Mouse (Mus musculus) hindbrain, postnatal 0 days (tissue): ENCODE measurements around the gene Rarb. TPM values are rescaled to one million over a fixed set of nuclear protein-coding genes. Genes with fewer than 3 reads are reported as not detected.

ENCODE experiments used
- ATAC-seq: fragments of 200-750 bp; cut with Nextera tagmentation; 2 replicates; pipeline ENCODE4 v1.8.0; 2017; ENCODE audit warnings: mild to moderate bottlenecking, moderate TSS enrichment, moderate library complexity
- DNase-seq: peaks from one replicate; pipeline ENCODE4 v3.0.0-alpha.2; 2015; ENCODE audit warnings: low spot score
- H3K27ac ChIP-seq: fragments of 300-500 bp; sonication (generic); 2 replicates; pipeline ENCODE4 v1.5.1; 2014; ENCODE audit warnings: mild to moderate bottlenecking
- H3K27me3 ChIP-seq: fragments of 300-500 bp; sonication (generic); 2 replicates; pipeline ENCODE4 v1.6.1; 2014; ENCODE audit warnings: low read length, mixed read lengths; ENCODE audit not compliant: insufficient read depth
- H3K36me3 ChIP-seq: fragments of 300-500 bp; sonication (generic); 2 replicates; pipeline ENCODE4 v1.6.1; 2014; ENCODE audit warnings: low read length, mixed read lengths; ENCODE audit not compliant: insufficient read depth
- H3K4me1 ChIP-seq: fragments of 300-500 bp; sonication (generic); 2 replicates; pipeline ENCODE4 v1.6.1; 2014; ENCODE audit warnings: antibody characterized with exemption, low read length, mixed read lengths; ENCODE audit not compliant: insufficient read depth
- H3K4me2 ChIP-seq: fragments of 300-500 bp; sonication (generic); 2 replicates; pipeline ENCODE4 v1.6.1; 2014; ENCODE audit warnings: low read depth, mild to moderate bottlenecking, low read length, moderate library complexity, mixed read lengths
- H3K4me3 ChIP-seq: fragments of 300-500 bp; sonication (generic); 2 replicates; pipeline ENCODE4 v1.5.1; 2014; ENCODE audit warnings: low read length
- H3K9ac ChIP-seq: fragments of 300-500 bp; sonication (generic); replicated peaks from 2 replicates; pipeline ENCODE4 v1.6.1; 2014; ENCODE audit warnings: mild to moderate bottlenecking, low read length, moderate library complexity, mixed read lengths
- H3K9me3 ChIP-seq: fragments of 300-500 bp; sonication (generic); 2 replicates; pipeline ENCODE4 v1.6.1; 2016; ENCODE audit warnings: low read length, mixed read lengths
- CTCF ChIP-seq: IDR thresholded peaks from 2 replicates; pipeline ENCODE4 v1.5.1; 2016; ENCODE audit warnings: antibody characterized with exemption, control low read depth, low read depth
- WGBS: fragments of 180-500 bp; shearing (Covaris S2); extraction: QIAGEN DNeasy Blood & Tissue Kit; methylation state at CpG from one replicate; pipeline ENCODE4 v1.1.7; 2014; 5-methylcytosine and 5-hydroxymethylcytosine counted together
- polyA plus RNA-seq: library from polyadenylated mRNA; unstranded; fragments of >200 nt; fragmentation: Nextera tagmentation; extraction: Ambion mirVana; gene quantifications from 2 replicates; pipeline ENCODE4 v1.2.1, GENCODE M21; 2015
- total RNA-seq: library from RNA; depleted of rRNA; stranded (reverse); fragments of >200 nt; gene quantifications from 2 replicates; pipeline ENCODE4 v1.2.3, GENCODE M21; 2014

Gene Rarb
- total and polyA plus RNA-seq, 2 experiments from 2014 or later, result 9.6 to 13.7 TPM

DNA sequence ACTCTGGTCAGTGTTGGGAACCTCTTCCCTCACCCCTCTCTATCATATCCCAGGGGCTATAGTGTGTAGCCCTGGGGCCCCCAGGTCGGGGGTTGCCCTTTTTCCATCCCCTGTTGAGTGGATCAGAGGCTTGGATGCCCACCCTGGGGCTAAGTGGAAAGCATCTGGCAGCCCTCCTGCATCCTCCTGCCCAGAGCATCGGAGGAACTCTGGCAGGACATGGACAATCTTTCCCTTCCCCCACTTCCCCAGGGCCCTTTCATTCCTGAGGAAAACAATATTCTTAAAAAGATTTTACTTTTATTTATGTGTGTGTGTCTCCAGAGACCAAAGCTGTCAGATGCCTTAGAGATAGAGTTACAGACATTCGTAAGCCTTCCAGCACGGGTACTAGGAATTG lies 281.5 kb downstream of the Rarb start:
- no peak for TF ChIP-seq CTCF
- H3K4me3 ChIP-seq, result no peak overlapping the region
- H3K9ac ChIP-seq, result no peak overlapping the region
- no peak overlapping the region for H3K27ac ChIP-seq
- H3K36me3 ChIP-seq, result no peaks in the 10 kb centered on the region
- DNase-seq (no peak), ATAC-seq (no peak)
- no peaks in the 10 kb centered on the region for H3K27me3 ChIP-seq
- WGBS, result 55% methylated on average over 4 of the region's 4 CpGs
- no peaks in the 10 kb centered on the region for H3K9me3 ChIP-seq
- no peak overlapping the region for H3K4me2 ChIP-seq
- H3K4me1 ChIP-seq, result no peaks in the 10 kb centered on the region

DNA sequence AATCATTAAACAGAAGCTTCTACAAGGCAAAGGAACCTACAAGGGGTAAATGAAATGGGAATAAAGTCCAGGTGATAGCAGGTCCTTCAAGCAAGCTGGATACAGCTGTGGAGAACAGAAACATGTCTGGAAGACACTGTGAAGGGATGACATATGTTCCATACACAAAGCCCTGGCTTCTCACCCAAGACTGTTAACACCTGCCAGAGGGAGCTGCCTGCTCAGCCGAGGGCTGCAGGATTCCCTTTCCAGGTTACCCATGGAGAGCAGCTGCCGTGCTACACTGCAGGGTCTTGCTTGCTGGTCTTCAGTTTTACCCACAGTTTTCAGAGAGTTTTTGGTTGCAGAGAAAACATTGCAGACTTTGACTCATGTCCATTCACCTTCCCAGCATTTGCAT lies 290.3 kb downstream of the Rarb start:
- WGBS, result 60% methylated on average over 2 of the region's 2 CpGs
- Histone ChIP-seq H3K27me3 (no peaks in the 10 kb centered on the region), H3K27ac (no peak overlapping the region), H3K36me3 (no peaks in the 10 kb centered on the region), H3K4me2 (no peak overlapping the region), H3K4me1 (no peaks in the 10 kb centered on the region), H3K4me3 (no peak overlapping the region), H3K9me3 (no peaks in the 10 kb centered on the region), H3K9ac (no peak overlapping the region)
- DNase-seq (no peak), ATAC-seq (no peak)
- TF ChIP-seq CTCF, result no peak

DNA sequence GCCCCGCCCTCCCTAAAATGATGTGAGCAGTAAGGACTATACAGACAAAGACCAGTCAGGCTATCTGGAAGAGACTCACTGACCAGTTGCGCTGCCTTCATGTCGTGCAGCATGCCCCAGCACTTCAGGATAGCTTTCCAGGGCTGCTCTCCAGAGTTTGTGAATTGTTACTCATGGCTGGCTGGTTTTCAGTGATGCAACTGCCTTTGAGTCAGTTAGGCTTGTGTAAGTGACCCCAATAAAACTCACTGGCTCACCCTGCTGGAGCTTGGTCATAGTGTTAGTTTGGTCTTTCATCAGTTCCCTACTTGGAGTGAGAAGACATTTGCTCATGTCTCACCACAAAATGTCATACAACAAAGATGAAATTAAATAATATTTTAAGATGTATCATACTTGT lies 292.8 kb downstream of the Rarb start:
- Histone ChIP-seq H3K4me1 (no peaks in the 10 kb centered on the region), H3K9ac (no peak overlapping the region), H3K27me3 (no peaks in the 10 kb centered on the region), H3K4me3 (no peak overlapping the region), H3K9me3 (no peaks in the 10 kb centered on the region), H3K27ac (no peak overlapping the region), H3K4me2 (no peak overlapping the region), H3K36me3 (no peaks in the 10 kb centered on the region)
- ATAC-seq (no peak), DNase-seq (no peak)
- no peak for TF ChIP-seq CTCF
- WGBS, result 87% methylated on average over 3 of the region's 3 CpGs

DNA sequence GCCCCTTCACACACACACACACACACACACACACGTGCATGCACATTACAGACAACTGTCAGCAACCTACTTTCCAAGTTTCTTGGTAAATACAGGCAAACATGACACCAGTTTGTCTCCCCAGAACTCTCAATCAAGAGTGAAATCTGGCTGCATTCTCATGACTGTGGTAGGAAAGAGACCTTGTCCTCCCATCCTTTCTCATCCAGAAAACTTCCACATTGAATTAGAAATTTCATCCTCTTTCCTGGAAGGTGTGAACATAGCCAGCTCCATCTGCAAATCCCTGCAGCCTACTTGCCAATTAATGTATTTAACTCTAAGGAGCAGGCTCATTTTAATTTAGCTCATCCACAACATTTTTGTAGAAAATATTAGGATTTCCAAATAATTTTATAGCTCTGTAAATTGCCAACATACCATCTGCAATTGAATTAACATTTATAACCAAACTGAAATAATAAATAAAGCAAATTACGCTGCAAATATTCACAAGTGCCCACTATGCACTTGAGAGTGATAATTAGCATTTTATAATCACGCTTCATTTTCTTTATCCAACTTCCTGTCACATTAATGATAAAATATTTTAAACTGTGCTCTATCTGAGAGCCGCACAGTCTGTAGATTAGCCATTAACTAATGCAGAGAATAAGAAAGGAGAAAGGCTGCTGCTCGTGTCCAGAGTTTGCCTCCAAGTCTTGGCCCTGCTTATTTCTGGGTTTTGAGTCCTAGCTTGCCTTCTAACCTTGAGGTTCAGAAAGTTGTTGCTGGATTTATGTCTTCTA lies 293.6 kb downstream of the Rarb start:
- H3K36me3 ChIP-seq, result no peaks in the 10 kb centered on the region
- no peak overlapping the region for H3K4me2 ChIP-seq
- no peak overlapping the region for H3K9ac ChIP-seq
- H3K4me1 ChIP-seq, result no peaks in the 10 kb centered on the region
- DNase-seq (no peak), ATAC-seq (no peak)
- no peak overlapping the region for H3K27ac ChIP-seq
- H3K4me3 ChIP-seq, result no peak overlapping the region
- WGBS, result 70% methylated on average over 5 of the region's 5 CpGs
- no peaks in the 10 kb centered on the region for H3K9me3 ChIP-seq
- no peaks in the 10 kb centered on the region for H3K27me3 ChIP-seq
- no peak for TF ChIP-seq CTCF

DNA sequence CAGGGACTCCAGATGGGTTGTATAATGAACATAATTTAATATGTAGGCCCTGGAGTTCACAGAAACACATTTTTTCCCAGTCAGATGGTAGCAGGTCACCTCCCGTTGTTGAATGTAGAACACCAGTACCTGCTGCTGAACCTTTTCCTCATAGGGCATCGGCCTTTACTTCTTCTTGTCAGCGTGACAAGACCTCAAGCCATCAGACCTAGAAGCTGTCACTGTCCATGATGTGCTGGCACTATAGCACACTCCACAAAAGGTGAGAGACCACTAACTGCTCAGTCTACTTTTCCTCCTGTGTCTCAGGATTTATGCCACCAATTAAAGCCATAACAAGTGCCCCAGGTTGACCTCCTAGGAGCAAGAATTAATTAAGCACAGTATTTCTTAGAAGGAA lies 296.1 kb downstream of the Rarb start:
- no peaks in the 10 kb centered on the region; the same call in 1 of the 2 replicates for H3K4me1 ChIP-seq
- 70% methylated on average over 3 of the region's 3 CpGs for WGBS

DNA sequence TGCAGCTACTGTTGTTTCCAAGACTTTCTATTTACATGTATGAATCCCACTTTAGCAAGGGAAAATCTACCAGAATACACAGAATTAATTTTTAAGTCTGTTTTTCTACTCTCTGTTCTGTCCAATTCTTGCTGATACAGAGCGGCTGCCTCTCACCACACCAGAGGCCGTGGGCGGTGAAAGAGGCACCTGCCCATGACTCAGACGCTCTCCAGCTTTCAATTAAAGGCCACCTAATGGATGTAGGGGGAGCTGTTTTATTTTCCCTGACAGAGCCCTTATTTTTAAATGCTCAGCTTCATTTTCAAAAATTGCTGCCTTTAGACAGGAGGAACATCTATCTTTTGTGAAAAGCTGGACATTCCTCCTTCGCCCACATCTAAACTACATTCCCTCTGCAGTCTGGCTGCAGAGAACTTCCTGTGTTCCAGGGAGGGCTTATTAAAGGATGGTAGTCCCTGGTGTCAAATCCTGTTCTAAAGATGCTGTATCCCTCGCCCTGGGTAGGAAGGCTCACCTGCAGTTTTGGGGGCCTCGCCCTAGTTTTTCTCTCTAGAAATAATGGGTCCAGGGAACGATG lies 299.3 kb downstream of the Rarb start:
- Histone ChIP-seq H3K27ac (no peak overlapping the region), H3K36me3 (no peaks in the 10 kb centered on the region), H3K4me3 (no peak overlapping the region), H3K4me2 (no peak overlapping the region), H3K9ac (no peak overlapping the region), H3K9me3 (no peaks in the 10 kb centered on the region), H3K27me3 (no peaks in the 10 kb centered on the region), H3K4me1 (no peaks in the 10 kb centered on the region; the same call in 1 of the 2 replicates)
- WGBS, result 80% methylated on average over 8 of the region's 8 CpGs
- TF ChIP-seq CTCF, result no peak
- no peak for DNase-seq
- no peak for ATAC-seq

More for the DNA sequence above, 296.1 kb downstream of the Rarb start:
- H3K27me3 ChIP-seq, result no peaks in the 10 kb centered on the region
- no peaks in the 10 kb centered on the region for H3K36me3 ChIP-seq
- ATAC-seq (no peak), DNase-seq (no peak)
- no peaks in the 10 kb centered on the region for H3K9me3 ChIP-seq
- no peak overlapping the region for H3K4me3 ChIP-seq
- no peak overlapping the region for H3K27ac ChIP-seq
- no peak overlapping the region for H3K4me2 ChIP-seq
- no peak for TF ChIP-seq CTCF
- H3K9ac ChIP-seq, result no peak overlapping the region

DNA sequence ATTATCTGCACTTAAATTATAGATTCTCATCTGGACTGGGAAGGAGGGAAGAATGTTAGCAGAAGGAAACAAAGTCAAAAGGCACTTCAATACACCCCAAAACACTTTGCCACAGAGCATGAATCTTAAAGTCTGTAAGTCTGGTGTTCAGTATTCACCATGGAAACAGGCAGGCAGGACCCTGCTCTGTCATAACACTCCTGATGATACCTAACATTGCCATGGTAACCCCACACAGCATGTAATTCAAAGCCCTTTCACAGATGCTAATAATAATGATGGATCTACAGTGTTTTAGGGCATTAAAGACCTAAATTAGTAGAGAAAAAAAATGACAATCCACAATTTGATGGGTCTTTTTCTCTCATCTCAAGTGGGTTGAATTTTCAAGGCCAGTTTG lies 301.0 kb downstream of the Rarb start:
- Histone ChIP-seq H3K36me3 (no peaks in the 10 kb centered on the region), H3K4me1 (no peaks in the 10 kb centered on the region; the same call in 1 of the 2 replicates), H3K4me3 (no peak overlapping the region), H3K9ac (no peak overlapping the region), H3K9me3 (no peaks in the 10 kb centered on the region), H3K4me2 (no peak overlapping the region), H3K27ac (no peak overlapping the region), H3K27me3 (no peaks in the 10 kb centered on the region)
- ATAC-seq (peak; percentile 60; the same call in 1 of the 2 replicates), DNase-seq (peak; percentile 40)
- TF ChIP-seq CTCF, result no peak
